Mouse (Mus musculus): ENCODE results near the gene Slc10a6. TPM values are rescaled to one million over a fixed set of nuclear protein-coding genes. Genes with fewer than 3 reads are reported as not detected.

Slc10a6 gene
- polyA plus RNA-seq, 1 experiment from 2014 or later, result not detected

- H3K4me1 ChIP-seq (ENCODE audit: control insufficient read depth, insufficient read depth, low read length), result no peaks in the 10 kb centered on the region
- WGBS, result 67% methylated on average over 8 of the region's 8 CpGs
- no peak overlapping the region for H3K4me2 ChIP-seq (replicated peaks; ENCODE audit: low read depth, low read length)
- no peaks in the 10 kb centered on the region for H3K9me3 ChIP-seq (ENCODE audit: control insufficient read depth, low read length)
- H3K9ac ChIP-seq (ENCODE audit: low read depth, low read length), result no peak overlapping the region
- H3K27ac ChIP-seq (ENCODE audit: low read depth, low read length), result no peak overlapping the region
- no peaks in the 10 kb centered on the region for H3K27me3 ChIP-seq (ENCODE audit: control insufficient read depth, insufficient read depth, low read length)
- peaks cover 35% of the 10 kb centered on the region for H3K36me3 ChIP-seq (ENCODE audit: control insufficient read depth, insufficient read depth, low read length)
- no peak overlapping the region for H3K4me3 ChIP-seq (ENCODE audit: low read length)
- ATAC-seq (ENCODE audit: low FRiP score, low TSS enrichment), result no peak
Observed at GRCm38 (mm10) chr5:103592706-103593105, 36.5 kb downstream of the Slc10a6 start.

- 62% methylated on average over 7 of the region's 7 CpGs for WGBS
- Histone ChIP-seq H3K4me3 (ENCODE audit: low read length) (no peak overlapping the region), H3K27ac (ENCODE audit: low read depth, low read length) (no peak overlapping the region), H3K9ac (ENCODE audit: low read depth, low read length) (no peak overlapping the region), H3K4me2 (replicated peaks; ENCODE audit: low read depth, low read length) (no peak overlapping the region), H3K4me1 (ENCODE audit: control insufficient read depth, insufficient read depth, low read length) (no peaks in the 10 kb centered on the region), H3K9me3 (ENCODE audit: control insufficient read depth, low read length) (no peaks in the 10 kb centered on the region), H3K27me3 (ENCODE audit: control insufficient read depth, insufficient read depth, low read length) (no peaks in the 10 kb centered on the region), H3K36me3 (ENCODE audit: control insufficient read depth, insufficient read depth, low read length) (peaks cover 33% of the 10 kb centered on the region)
- ATAC-seq (ENCODE audit: low FRiP score, low TSS enrichment), result no peak
Observed at GRCm38 (mm10) chr5:103591846-103592245, 37.4 kb downstream of the Slc10a6 start.

- H3K4me2 ChIP-seq (replicated peaks; ENCODE audit: low read depth, low read length), result no peak overlapping the region
- no peak overlapping the region for H3K4me3 ChIP-seq (ENCODE audit: low read length)
- no peak overlapping the region for H3K27ac ChIP-seq (ENCODE audit: low read depth, low read length)
- 77% methylated on average over 7 of the region's 7 CpGs for WGBS
- no peak overlapping the region for H3K9ac ChIP-seq (ENCODE audit: low read depth, low read length)
- H3K4me1 ChIP-seq (ENCODE audit: control insufficient read depth, insufficient read depth, low read length), result no peaks in the 10 kb centered on the region
- ATAC-seq (ENCODE audit: low FRiP score, low TSS enrichment), result no peak
- H3K9me3 ChIP-seq (ENCODE audit: control insufficient read depth, low read length), result no peaks in the 10 kb centered on the region
- no peaks in the 10 kb centered on the region for H3K27me3 ChIP-seq (ENCODE audit: control insufficient read depth, insufficient read depth, low read length)
- H3K36me3 ChIP-seq (ENCODE audit: control insufficient read depth, insufficient read depth, low read length), result peaks cover 32% of the 10 kb centered on the region; the same call in 1 of the 2 replicates
Observed at GRCm38 (mm10) chr5:103587219-103587618, 42.0 kb downstream of the Slc10a6 start.

DNA sequence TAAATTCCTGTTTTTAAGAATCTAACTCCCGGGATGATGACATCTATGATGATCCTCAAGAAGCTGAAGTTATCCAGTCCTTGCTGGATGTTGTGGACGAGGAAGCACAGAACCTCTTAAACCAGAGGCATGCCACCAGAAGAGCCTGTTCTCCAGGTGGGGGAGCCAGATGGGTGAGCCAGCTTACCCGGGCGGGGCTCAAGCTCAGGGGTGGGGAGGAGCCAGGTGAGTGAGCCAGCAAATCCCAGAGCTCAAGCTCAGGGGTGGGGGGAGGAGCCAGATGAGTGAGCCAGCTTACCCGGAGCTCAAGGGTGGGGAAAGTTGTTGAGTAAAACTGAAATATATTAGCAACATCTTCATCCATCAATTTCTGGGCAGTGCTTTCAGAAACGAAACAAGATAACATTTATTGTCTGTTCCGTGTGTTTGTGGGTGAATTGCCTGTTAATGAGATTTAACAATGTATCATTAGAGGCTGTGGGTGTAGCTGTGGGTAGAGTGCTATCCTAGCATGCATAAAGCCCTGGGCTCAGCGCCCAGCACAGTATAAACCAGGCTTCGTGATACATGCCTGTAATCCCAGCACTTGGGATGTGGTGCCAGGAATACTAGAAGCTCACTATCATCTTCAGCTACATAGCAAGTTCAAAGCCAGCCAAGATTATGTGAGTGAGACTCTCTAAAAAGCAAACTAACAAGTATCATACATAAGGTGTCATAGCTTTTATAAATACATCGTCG is 49.4 kb downstream of the Slc10a6 start:
- Histone ChIP-seq H3K36me3 (ENCODE audit: control insufficient read depth, insufficient read depth, low read length) (peaks cover 42% of the 10 kb centered on the region), H3K9me3 (ENCODE audit: control insufficient read depth, low read length) (no peaks in the 10 kb centered on the region), H3K27me3 (ENCODE audit: control insufficient read depth, insufficient read depth, low read length) (no peaks in the 10 kb centered on the region), H3K4me2 (replicated peaks; ENCODE audit: low read depth, low read length) (no peak overlapping the region), H3K9ac (ENCODE audit: low read depth, low read length) (no peak overlapping the region), H3K27ac (ENCODE audit: low read depth, low read length) (no peak overlapping the region), H3K4me3 (ENCODE audit: low read length) (no peak overlapping the region), H3K4me1 (ENCODE audit: control insufficient read depth, insufficient read depth, low read length) (no peaks in the 10 kb centered on the region)
- no peak for ATAC-seq (ENCODE audit: low FRiP score, low TSS enrichment)
- WGBS, result 71% methylated on average over 11 of the region's 11 CpGs

DNA sequence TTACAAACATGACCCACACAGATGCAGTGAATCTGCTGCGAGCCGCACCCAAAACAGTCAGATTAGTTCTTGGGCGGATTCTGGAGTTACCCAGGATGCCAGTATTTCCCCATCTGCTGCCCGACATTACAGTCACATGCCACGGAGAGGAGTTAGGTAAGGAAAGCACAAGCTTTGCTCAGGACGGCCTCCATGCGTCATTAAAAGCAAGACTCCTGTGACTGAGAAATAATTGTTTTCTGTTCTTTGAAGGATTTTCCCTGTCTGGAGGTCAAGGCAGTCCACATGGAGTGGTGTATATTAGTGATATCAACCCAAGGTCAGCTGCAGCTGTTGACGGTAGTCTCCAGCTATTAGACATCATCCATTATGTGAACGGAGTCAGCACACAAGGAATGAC is 59.8 kb downstream of the Slc10a6 start:
- WGBS, result 86% methylated on average over 9 of the region's 9 CpGs
- H3K36me3 ChIP-seq (ENCODE audit: control insufficient read depth, insufficient read depth, low read length), result peaks cover 59% of the 10 kb centered on the region
- no peak for ATAC-seq (ENCODE audit: low FRiP score, low TSS enrichment)

DNA sequence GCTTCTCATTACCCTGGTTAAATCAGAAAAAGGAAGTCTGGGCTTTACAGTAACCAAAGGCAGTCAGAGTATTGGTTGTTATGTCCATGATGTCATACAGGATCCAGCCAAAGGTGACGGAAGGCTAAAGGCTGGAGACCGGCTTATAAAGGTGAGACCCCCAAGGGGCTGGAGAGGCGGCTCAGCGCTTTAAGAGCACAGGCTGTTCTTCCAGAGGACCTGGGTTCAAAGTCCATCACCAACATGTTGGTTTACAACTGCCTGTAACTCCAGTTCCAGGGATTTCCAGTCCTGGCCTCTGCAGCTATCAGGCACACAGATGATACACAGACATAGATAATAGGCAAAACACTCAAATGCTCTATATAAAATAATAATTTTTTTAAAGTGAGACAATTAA is 61.2 kb downstream of the Slc10a6 start:
- WGBS, result 86% methylated on average over 4 of the region's 4 CpGs
- no peak overlapping the region for H3K4me2 ChIP-seq (replicated peaks; ENCODE audit: low read depth, low read length)
- peaks cover 60% of the 10 kb centered on the region for H3K36me3 ChIP-seq (ENCODE audit: control insufficient read depth, insufficient read depth, low read length)
- no peaks in the 10 kb centered on the region for H3K27me3 ChIP-seq (ENCODE audit: control insufficient read depth, insufficient read depth, low read length)
- H3K9ac ChIP-seq (ENCODE audit: low read depth, low read length), result no peak overlapping the region
- no peaks in the 10 kb centered on the region for H3K4me1 ChIP-seq (ENCODE audit: control insufficient read depth, insufficient read depth, low read length)
- no peak overlapping the region for H3K27ac ChIP-seq (ENCODE audit: low read depth, low read length)
- no peak overlapping the region for H3K4me3 ChIP-seq (ENCODE audit: low read length)
- H3K9me3 ChIP-seq (ENCODE audit: control insufficient read depth, low read length), result no peaks in the 10 kb centered on the region
- no peak for ATAC-seq (ENCODE audit: low FRiP score, low TSS enrichment)

More for the DNA sequence above, 59.8 kb downstream of the Slc10a6 start:
- no peak overlapping the region for H3K4me3 ChIP-seq (ENCODE audit: low read length)
- H3K4me2 ChIP-seq (replicated peaks; ENCODE audit: low read depth, low read length), result no peak overlapping the region
- H3K27ac ChIP-seq (ENCODE audit: low read depth, low read length), result no peak overlapping the region
- H3K9ac ChIP-seq (ENCODE audit: low read depth, low read length), result no peak overlapping the region
- no peaks in the 10 kb centered on the region for H3K9me3 ChIP-seq (ENCODE audit: control insufficient read depth, low read length)
- H3K27me3 ChIP-seq (ENCODE audit: control insufficient read depth, insufficient read depth, low read length), result no peaks in the 10 kb centered on the region
- no peaks in the 10 kb centered on the region for H3K4me1 ChIP-seq (ENCODE audit: control insufficient read depth, insufficient read depth, low read length)

GRCm38 (mm10) chr5:103560546-103560945 is 68.7 kb downstream of the Slc10a6 start:
- H3K9ac ChIP-seq (ENCODE audit: low read depth, low read length), result no peak overlapping the region
- 89% methylated on average over 9 of the region's 9 CpGs for WGBS
- no peaks in the 10 kb centered on the region for H3K27me3 ChIP-seq (ENCODE audit: control insufficient read depth, insufficient read depth, low read length)
- H3K27ac ChIP-seq (ENCODE audit: low read depth, low read length), result no peak overlapping the region
- peaks cover 85% of the 10 kb centered on the region for H3K36me3 ChIP-seq (ENCODE audit: control insufficient read depth, insufficient read depth, low read length)
- H3K4me3 ChIP-seq (ENCODE audit: low read length), result no peak overlapping the region
- no peaks in the 10 kb centered on the region for H3K9me3 ChIP-seq (ENCODE audit: control insufficient read depth, low read length)
- no peak overlapping the region for H3K4me2 ChIP-seq (replicated peaks; ENCODE audit: low read depth, low read length)
- no peaks in the 10 kb centered on the region for H3K4me1 ChIP-seq (ENCODE audit: control insufficient read depth, insufficient read depth, low read length)
- ATAC-seq (ENCODE audit: low FRiP score, low TSS enrichment), result no peak

Other genes with a start within 250 kb of the Slc10a6 start
- 21.9 and 42.5 TPM in 2 replicates for gene Ptpn13, start 204.2 kb downstream of the Slc10a6 start, polyA plus RNA-seq (2014; fragmentation: Nextera tagmentation; extraction: Ambion mirVana)
- gene 1700016H13Rik, start 26.6 kb upstream of the Slc10a6 start, polyA plus RNA-seq (2014; fragmentation: Nextera tagmentation; extraction: Ambion mirVana), result 0.13 and 0.26 TPM in 2 replicates
- gene Aff1, start 63.0 kb upstream of the Slc10a6 start, polyA plus RNA-seq (2014; fragmentation: Nextera tagmentation; extraction: Ambion mirVana), result 7.5 and 14.4 TPM in 2 replicates